Mouse (Mus musculus) gastrocnemius, adult 18-20 months (tissue): ENCODE data around the gene Cdh20. TPM values are rescaled to one million over a fixed set of nuclear protein-coding genes. Genes with fewer than 3 reads are reported as not detected.

Experiments used
- DNase-seq: peaks from one replicate; pipeline ENCODE4 v3.0.0; 2021; ENCODE audit warnings: low spot score
- total RNA-seq, 2 experiments: library from RNA; stranded (reverse); gene quantifications; 2 replicates each; pipeline ENCODE4 v1.2.3; 2021

The Cdh20 gene
- total RNA-seq, 2 experiments from 2014 or later: not detected

GRCm38 (mm10) chr1:105013291-105013690 lies 245.0 kb downstream of the Cdh20 start:
- DNase-seq: no peak

GRCm38 (mm10) chr1:105041668-105042067 lies 273.3 kb downstream of the Cdh20 start:
- DNase-seq: no peak
